Mouse (Mus musculus) limb, embryonic 10.5 days (tissue): Measurements from ENCODE around the gene Scpep1. TPM values are rescaled to one million over a fixed set of nuclear protein-coding genes. Genes with fewer than 3 reads are reported as not detected.

Experiments
- DNase-seq: peaks from one replicate; pipeline ENCODE4 v3.0.0-alpha.2; 2017; ENCODE audit warnings: low spot score
- H3K27ac ChIP-seq: fragments of 300-500 bp; sonication (generic); 2 replicates; pipeline ENCODE4 v1.5.1; 2016; ENCODE audit warnings: mild to moderate bottlenecking
- H3K27me3 ChIP-seq: fragments of 300-500 bp; sonication (generic); 2 replicates; pipeline ENCODE4 v1.6.1; 2016; ENCODE audit warnings: low read depth, mild to moderate bottlenecking; ENCODE audit not compliant: poor library complexity, severe bottlenecking
- H3K36me3 ChIP-seq: fragments of 300-500 bp; sonication (generic); 2 replicates; pipeline ENCODE4 v1.6.1; 2016; ENCODE audit warnings: mild to moderate bottlenecking, moderate library complexity
- H3K4me1 ChIP-seq: fragments of 300-500 bp; sonication (generic); 2 replicates; pipeline ENCODE4 v1.6.1; 2016
- H3K4me3 ChIP-seq: fragments of 300-500 bp; sonication (generic); 2 replicates; pipeline ENCODE4 v1.5.1; 2016; ENCODE audit warnings: mild to moderate bottlenecking, moderate library complexity
- H3K9me3 ChIP-seq: fragments of 300-500 bp; sonication (generic); replicated peaks from 2 replicates; pipeline ENCODE4 v1.6.1; 2016; ENCODE audit warnings: mild to moderate bottlenecking
- WGBS: fragments of 180-500 bp; shearing (Covaris S2); methylation state at CpG from one replicate; pipeline ENCODE4 v1.1.7; 2016; 5-methylcytosine and 5-hydroxymethylcytosine counted together
- polyA plus RNA-seq: library from polyadenylated mRNA; unstranded; fragments of >200 nt; fragmentation: Nextera tagmentation; extraction: Ambion mirVana; gene quantifications from 2 replicates; pipeline ENCODE4 v1.2.1, GENCODE M21; 2016

Scpep1 gene
- polyA plus RNA-seq, 1 experiment from 2014 or later = 65.9 TPM

DNA sequence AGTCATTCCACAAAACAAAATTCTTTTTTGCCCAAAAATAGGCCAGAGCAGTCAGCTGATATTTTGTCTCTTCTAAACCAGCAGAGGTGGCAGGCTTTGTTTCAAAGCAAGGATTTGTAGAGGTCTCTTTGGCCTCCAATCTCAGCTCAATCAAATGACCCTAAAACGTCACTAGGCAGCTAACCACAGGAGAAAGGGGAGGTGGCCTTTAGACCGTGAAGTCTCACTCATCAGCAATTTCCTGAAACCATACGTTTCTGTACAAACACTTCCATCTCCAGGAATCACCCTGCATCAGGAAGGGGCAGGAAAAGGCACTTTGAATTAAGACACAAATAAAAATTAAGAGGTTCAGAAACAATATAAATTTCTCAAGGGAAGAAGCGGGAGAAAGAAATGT lies 462 bp downstream of the Scpep1 start:
- H3K9me3 ChIP-seq = no peaks in the 10 kb centered on the region
- H3K27ac ChIP-seq = peak overlapping the region; percentile 89
- peaks cover 27% of the 10 kb centered on the region for H3K36me3 ChIP-seq
- H3K4me1 ChIP-seq = peaks cover 16% of the 10 kb centered on the region
- WGBS = 0% methylated on average over 4 of the region's 4 CpGs
- H3K4me3 ChIP-seq = peak overlapping the region; percentile 63
- no peaks in the 10 kb centered on the region for H3K27me3 ChIP-seq
- DNase-seq = no peak

DNA sequence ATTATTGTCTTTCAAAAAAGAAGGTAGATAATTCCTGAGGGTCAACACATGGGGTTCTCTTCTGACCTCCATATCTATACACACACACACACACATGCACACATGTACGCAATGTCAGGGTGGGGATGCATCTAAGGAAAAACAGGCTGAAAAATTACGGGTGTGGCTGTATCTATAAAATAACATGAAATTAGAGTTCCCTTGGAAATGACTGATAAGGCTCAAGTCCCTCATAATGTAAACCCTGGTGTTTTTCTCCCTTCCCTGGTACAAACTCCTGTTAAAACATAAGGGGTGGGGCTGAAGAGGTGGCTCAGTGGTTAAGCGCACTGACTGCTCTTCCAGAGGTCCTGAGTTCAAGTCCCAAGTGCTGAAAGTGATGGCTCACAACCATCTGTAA lies 1.7 kb downstream of the Scpep1 start:
- H3K4me3 ChIP-seq = no peak overlapping the region
- DNase-seq = no peak
- 95% methylated on average over 3 of the region's 3 CpGs for WGBS

DNA sequence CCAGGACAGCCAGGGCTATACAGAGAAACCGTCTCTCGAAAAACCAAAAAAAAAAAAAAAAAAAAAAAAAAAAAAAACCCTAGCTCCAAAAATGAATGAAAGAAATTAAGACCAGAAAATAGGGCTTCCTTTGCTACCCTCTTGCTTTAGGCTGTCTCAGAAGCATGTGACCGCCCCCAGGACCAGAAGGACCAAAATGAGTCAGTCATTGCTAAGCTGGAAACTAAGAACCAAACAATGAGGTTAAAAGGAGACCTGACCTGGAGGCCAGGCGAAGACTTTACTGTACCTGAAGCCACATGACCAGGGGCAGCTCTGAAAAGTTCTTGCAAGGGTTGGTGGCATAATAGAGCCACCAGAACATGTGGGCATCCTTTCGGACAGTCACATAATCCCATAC lies 3.1 kb downstream of the Scpep1 start:
- 97% methylated on average over 5 of the region's 5 CpGs for WGBS
- H3K27me3 ChIP-seq = no peaks in the 10 kb centered on the region
- H3K27ac ChIP-seq = no peak overlapping the region
- DNase-seq = no peak
- no peak overlapping the region for H3K4me3 ChIP-seq
- peaks cover 16% of the 10 kb centered on the region for H3K4me1 ChIP-seq
- H3K36me3 ChIP-seq = peaks cover 36% of the 10 kb centered on the region
- H3K9me3 ChIP-seq = no peaks in the 10 kb centered on the region

More for the DNA sequence above, 1.7 kb downstream of the Scpep1 start:
- peaks cover 16% of the 10 kb centered on the region for H3K4me1 ChIP-seq
- H3K9me3 ChIP-seq = no peaks in the 10 kb centered on the region
- H3K27ac ChIP-seq = no peak overlapping the region
- peaks cover 36% of the 10 kb centered on the region for H3K36me3 ChIP-seq
- H3K27me3 ChIP-seq = no peaks in the 10 kb centered on the region

DNA sequence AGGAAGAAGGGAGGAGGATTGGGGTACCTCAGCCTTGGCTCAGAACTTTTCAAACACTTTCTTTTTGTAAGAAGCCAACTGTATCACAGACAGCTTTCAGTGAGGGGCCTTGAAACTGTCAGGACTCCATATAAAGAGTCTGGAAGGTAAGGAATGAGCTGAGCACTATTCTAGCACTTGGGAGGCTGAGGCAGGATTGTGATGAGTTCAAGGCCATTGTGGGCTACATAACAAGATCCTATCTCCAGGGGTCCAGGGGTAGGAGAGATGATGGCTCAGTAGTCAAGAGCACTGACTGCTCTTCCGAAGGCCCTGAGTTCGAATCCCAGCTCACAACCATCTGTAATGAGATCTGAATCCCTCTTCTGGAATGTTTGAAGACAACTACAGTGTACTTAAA lies 3.7 kb downstream of the Scpep1 start:
- no peak for DNase-seq
- Histone ChIP-seq H3K9me3 (no peaks in the 10 kb centered on the region), H3K36me3 (peaks cover 42% of the 10 kb centered on the region), H3K27me3 (no peaks in the 10 kb centered on the region), H3K4me3 (no peak overlapping the region), H3K4me1 (peaks cover 16% of the 10 kb centered on the region), H3K27ac (no peak overlapping the region)
- 91% methylated on average over 2 of the region's 2 CpGs for WGBS

DNA sequence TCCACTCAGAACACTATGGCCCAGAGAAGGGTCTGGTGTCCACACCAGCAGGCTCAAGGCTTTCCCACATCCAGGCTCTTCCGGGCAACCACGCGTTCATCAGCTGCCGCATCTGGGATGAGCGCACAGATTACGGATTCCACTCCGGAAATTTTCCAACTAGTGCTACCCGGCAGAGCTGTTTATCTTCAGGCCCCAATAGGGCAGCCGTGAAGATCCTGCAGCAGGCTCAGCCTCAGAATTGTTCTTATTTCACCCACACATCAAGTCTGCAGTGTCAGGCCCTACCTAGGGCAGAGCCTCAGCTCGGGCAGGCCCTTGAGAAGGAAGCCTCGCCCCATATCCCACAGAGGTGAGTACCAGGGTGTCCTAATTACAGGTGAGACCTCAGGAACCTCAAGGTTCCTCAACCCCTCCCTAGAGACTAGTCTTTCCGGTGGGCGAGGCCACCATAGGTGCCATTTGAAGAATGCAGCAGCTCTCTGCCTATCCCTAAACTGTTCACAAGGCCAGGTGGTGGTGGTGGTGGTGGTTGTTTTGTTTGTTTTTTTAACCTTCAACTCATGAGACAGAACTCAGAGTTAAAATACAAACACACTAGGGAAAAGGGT lies 4.5 kb downstream of the Scpep1 start:
- Histone ChIP-seq H3K36me3 (peaks cover 49% of the 10 kb centered on the region), H3K9me3 (no peaks in the 10 kb centered on the region), H3K27ac (no peak overlapping the region), H3K27me3 (no peaks in the 10 kb centered on the region), H3K4me3 (no peak overlapping the region), H3K4me1 (peaks cover 16% of the 10 kb centered on the region)
- 91% methylated on average over 13 of the region's 13 CpGs for WGBS
- DNase-seq = no peak

DNA sequence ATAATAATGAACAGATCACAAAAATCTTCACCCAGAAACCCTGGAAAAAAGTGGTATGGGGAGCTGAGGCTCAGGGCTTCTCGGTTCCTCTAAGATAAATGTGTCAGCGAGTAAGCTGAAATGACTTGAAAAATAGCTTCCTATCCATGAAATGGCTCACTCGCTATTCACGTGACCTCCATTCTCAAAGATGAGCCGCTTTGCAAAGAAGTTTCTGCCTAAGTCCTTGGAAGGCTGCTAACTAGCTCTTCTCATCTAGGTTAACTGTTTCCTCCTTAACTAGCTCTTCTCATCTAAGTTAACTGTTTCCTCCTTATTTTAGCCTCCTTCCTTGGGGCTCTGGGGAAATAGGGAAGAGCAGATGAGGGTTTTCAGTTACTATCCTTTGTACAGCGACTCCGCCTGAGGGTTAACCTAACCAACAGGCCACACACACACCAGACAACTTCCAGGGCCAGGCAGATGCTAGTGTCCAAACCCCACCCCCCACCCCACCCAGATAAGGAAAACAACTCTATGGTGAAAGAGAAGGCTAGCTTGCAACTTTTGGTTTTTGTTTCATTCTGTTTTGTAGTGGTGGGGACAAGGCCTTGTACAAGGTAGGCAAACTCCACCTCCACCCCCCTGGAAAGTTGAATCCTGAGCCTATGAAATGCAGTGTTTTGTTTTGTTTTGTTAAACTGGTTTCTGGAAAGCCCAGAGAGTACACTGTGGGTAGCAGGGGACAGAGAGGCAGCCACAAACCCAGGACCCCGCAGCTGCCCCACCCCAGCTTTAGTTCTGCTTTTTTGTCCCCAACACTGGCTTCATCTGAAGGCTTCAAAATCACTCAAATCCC lies 5.2 kb downstream of the Scpep1 start:
- Histone ChIP-seq H3K27me3 (no peaks in the 10 kb centered on the region), H3K4me1 (peaks cover 12% of the 10 kb centered on the region; the same call in 1 of the 2 replicates), H3K9me3 (no peaks in the 10 kb centered on the region), H3K27ac (no peak overlapping the region), H3K4me3 (no peak overlapping the region), H3K36me3 (peaks cover 56% of the 10 kb centered on the region)
- DNase-seq = no peak
- 89% methylated on average over 8 of the region's 8 CpGs for WGBS

DNA sequence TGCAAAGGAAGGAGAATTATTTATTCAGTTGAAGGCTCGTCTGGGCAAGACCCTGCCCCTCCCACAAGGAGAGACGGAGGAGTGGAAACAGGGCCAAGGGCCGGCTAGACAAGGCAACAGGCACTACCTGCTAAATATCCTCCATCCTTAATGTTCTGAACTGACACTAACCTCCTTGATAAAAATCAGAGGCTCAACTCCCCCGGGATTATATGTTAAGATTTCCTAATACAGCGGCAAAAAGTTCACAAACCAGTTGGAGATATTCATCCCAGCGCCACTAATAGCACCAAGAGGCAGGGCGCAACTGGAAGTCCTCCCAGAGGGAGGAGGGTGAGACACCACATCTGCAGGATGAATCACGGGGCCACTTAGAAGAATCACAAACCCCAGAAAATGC lies 6.4 kb downstream of the Scpep1 start:
- WGBS = 81% methylated on average over 8 of the region's 8 CpGs

DNA sequence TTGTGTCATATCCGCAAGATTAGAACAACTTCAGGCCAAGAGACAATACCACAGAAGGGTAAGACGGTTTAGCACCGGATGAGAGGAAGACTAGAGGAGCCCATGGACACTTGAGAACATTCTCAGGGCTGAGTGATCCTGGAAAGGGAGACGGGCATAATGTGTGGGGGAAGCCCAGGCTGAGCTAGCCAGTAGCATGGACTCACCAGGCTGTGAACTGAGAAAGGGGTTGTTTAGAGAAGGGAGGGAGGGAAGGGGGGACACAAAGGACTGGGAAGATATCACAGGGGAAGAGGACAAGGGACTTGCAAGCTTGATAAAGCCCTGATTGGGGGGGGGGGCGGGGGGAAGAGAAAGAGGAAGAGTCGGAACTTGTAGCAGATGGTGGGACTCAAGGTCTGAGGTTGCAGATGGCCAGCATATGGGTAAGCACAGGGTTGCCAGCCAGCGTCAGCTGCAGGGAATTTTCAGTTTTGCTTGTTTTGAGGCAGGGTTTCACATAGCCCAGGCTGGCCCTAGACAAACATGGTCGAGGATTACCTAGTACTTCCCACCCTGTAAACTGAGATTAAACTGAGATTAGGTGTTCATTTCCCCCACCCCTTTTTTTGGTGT lies 9.2 kb downstream of the Scpep1 start:
- no peak overlapping the region for H3K4me3 ChIP-seq
- H3K4me1 ChIP-seq = no peaks in the 10 kb centered on the region
- no peak for DNase-seq
- H3K36me3 ChIP-seq = peaks cover 70% of the 10 kb centered on the region
- H3K9me3 ChIP-seq = no peaks in the 10 kb centered on the region
- H3K27me3 ChIP-seq = no peaks in the 10 kb centered on the region
- 82% methylated on average over 8 of the region's 8 CpGs for WGBS
- no peak overlapping the region for H3K27ac ChIP-seq

More for the DNA sequence above, 6.4 kb downstream of the Scpep1 start:
- Histone ChIP-seq H3K4me1 (0 out of 2 replicates have a peak, but pooled peaks cover 3% of the 10 kb centered on the region), H3K27me3 (no peaks in the 10 kb centered on the region), H3K36me3 (peaks cover 67% of the 10 kb centered on the region), H3K4me3 (no peak overlapping the region), H3K27ac (no peak overlapping the region), H3K9me3 (no peaks in the 10 kb centered on the region)
- no peak for DNase-seq

DNA sequence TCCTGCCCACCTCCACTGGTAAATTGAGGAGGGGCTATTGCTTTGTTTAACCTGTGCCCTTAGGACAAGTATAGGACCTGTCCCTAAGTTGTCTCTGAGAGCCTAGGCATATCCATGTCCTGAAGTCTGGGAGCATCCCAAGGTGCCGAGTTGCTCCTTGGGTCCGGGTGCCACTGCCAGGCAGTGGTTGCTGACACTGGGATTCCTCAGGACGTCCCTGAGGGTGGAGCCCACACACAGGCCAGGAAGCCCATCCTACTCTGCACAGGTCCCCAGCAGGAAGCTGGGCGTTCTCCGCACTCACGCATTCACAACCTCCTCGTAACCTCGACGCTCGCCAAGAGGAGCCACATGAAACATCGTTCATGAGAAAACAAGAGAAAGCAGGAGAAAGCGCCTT lies 13.8 kb downstream of the Scpep1 start:
- WGBS = 85% methylated on average over 12 of the region's 12 CpGs
- no peaks in the 10 kb centered on the region for H3K27me3 ChIP-seq
- H3K27ac ChIP-seq = no peak overlapping the region
- peaks cover 80% of the 10 kb centered on the region for H3K36me3 ChIP-seq
- H3K4me1 ChIP-seq = no peaks in the 10 kb centered on the region
- no peak overlapping the region for H3K4me3 ChIP-seq
- no peak for DNase-seq
- H3K9me3 ChIP-seq = no peaks in the 10 kb centered on the region

DNA sequence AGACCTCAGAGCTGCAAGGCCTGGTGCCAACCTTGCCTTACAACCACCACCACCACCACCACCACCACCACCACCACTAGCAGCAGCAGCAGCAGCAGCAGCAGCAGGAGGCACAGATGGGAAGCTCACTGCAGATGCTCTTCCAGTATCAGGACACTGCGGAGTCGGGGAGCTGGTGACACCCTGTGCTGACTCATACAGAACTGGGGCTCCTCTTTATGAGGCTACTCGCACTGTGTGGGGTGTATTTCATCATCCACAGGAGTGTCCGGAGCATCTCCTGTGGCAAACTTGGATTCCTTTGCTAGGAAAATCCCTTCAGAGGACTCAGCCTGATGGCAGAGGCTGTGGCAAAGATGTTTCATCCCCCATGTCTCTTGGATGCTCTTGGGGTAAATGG lies 15.6 kb downstream of the Scpep1 start:
- DNase-seq = no peak
- Histone ChIP-seq H3K4me1 (no peaks in the 10 kb centered on the region), H3K27me3 (no peaks in the 10 kb centered on the region), H3K4me3 (no peak overlapping the region), H3K9me3 (no peaks in the 10 kb centered on the region), H3K36me3 (peaks cover 82% of the 10 kb centered on the region), H3K27ac (no peak overlapping the region)
- 87% methylated on average over 4 of the region's 4 CpGs for WGBS

DNA sequence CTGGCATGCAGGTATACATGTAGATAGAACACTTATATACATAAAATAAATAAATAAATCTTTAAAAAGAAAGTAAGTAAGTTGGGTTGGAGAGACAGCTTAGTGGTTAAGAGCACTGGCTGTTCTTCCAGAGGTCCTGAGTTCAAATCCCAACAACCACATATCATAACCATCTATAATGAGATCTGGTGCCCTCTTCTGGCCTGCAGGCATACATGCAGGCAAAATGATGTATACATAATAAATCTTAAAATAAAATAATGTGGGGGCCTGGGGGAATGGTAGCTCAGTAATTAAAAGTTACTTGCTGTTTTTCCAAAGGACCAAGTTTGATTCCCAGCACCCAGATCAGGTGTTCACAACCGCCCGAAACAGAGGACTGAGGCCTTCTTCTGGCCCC lies 16.5 kb downstream of the Scpep1 start:
- H3K4me1 ChIP-seq = no peaks in the 10 kb centered on the region
- H3K27me3 ChIP-seq = no peaks in the 10 kb centered on the region
- DNase-seq = no peak
- no peaks in the 10 kb centered on the region for H3K9me3 ChIP-seq
- peaks cover 80% of the 10 kb centered on the region for H3K36me3 ChIP-seq
- H3K4me3 ChIP-seq = no peak overlapping the region
- no peak overlapping the region for H3K27ac ChIP-seq
- WGBS = 95% methylated on average over 2 of the region's 2 CpGs

DNA sequence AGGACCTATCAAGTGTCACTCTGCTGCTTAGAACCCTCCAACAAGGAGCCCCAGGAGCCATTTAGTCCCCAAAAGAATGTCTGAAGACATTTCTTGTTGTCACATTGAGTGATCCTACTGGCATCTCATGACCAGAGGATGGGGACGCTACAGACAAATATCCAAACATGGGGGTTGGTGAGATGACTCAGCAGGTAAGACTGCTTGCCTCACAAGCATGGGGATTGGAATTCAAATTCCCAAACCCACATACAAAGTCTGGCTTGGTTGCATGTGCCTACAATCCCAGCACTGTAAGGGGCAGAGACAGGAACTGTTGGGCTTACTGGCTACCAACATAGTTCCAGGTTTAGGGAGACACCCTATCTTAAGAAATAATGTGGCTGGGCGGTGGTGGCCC lies 17.4 kb downstream of the Scpep1 start:
- 97% methylated on average over 2 of the region's 2 CpGs for WGBS
- H3K27ac ChIP-seq = no peak overlapping the region
- H3K9me3 ChIP-seq = no peaks in the 10 kb centered on the region
- H3K36me3 ChIP-seq = peaks cover 80% of the 10 kb centered on the region
- DNase-seq = no peak
- H3K27me3 ChIP-seq = no peaks in the 10 kb centered on the region
- H3K4me1 ChIP-seq = no peaks in the 10 kb centered on the region
- no peak overlapping the region for H3K4me3 ChIP-seq
